Mouse (Mus musculus) spleen, adult 12 weeks (tissue): ENCODE measurements around the gene Amdhd1.

ENCODE experiments used
- DNase-seq: peaks from one replicate; pipeline ENCODE4 v3.0.0; 2022; ENCODE audit warnings: low spot score

Gene Amdhd1

DNA sequence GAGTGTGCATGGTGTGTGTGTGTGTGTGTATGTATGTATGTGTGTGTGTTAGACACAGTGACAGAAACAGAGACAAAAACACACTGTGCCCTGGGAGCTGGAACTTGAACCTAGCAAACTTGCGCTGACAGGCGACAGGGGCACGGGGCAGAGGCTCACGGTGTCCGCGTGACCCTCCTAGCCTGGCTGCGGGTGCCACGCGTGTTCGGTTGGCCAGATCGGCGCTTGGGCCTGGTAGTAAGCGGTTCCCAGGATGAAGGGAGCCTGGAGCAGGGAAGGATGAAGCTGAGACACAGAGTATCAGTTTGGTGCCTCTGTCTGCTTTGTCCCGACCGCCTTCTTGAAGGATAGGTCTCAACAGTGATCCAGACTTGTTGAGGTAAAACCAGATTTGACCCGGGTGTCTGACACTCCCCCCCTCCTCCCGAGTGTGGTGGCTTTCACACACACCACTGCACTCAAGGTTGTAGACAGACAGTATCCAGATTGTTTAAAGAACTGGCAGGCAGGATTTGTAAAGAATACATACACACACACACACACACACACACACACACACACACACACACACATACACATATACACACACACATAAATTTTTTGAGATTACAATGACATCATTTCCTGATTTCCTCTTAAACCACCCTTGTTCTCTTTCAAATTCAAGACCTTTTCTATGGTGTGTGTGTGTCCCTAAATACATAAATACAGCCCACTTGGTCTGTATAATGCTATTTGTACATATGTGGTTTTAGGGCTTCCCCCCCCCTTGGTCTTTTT is 788 bp upstream of the Amdhd1 start, which contains the start of gene Ccdc38:
TSS of gene Ccdc38 (plus strand) at position 202 of the 780 bp plus-strand sequence.
- peak; percentile 8 for DNase-seq

GRCm38 (mm10) chr10:93538818-93539217 is 1.0 kb downstream of the Amdhd1 start:
- DNase-seq = no peak

GRCm38 (mm10) chr10:93538287-93538686 is 1.5 kb downstream of the Amdhd1 start:
- no peak for DNase-seq

GRCm38 (mm10) chr10:93525329-93525728 is 14.5 kb downstream of the Amdhd1 start:
- DNase-seq = no peak

DNA sequence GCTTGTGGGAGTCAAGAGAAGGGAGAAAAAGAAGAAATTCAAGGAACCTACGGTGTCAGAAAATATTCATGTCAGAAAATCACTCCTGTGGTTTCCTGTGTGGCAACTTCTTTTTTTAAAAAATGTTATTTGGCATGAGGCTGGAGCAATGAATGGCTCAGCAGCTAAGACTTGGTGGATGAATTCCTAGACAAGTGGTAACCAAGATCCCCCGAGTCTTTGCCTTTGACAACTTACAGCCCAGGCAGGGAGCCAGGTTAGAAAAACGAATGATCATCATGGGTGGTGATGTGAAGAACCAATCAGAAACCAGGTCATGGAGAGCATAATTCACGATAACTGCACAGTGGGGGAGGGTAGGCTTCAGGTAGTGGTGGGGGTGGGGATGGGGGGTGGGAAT is 18.8 kb downstream of the Amdhd1 start:
- DNase-seq = no peak

- no peak for DNase-seq
These were observed 20.1 kb downstream of the Amdhd1 start for GRCm38 (mm10) chr10:93519756-93520155.

- no peak for DNase-seq
These were observed 20.7 kb downstream of the Amdhd1 start for GRCm38 (mm10) chr10:93519159-93519558.

DNA sequence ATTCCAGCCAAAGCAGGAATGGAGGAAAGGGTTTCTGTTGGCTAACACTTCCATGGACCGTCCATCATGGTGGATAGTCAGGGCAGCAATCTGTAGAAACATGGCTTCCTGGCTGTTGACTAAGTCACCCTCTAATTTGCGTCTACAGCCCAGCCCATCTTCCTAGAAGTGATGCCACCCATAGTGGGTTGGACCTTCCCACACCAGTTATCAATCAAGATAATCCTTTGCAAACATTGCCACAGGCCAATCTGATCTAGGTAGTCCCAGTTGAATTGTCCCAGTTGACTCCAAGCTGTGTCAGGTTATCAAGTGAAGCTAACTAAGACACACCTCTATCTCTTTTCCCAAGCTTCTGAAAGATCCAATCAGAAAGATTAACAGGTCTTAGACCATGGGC is 21.2 kb downstream of the Amdhd1 start:
- DNase-seq = no peak

DNA sequence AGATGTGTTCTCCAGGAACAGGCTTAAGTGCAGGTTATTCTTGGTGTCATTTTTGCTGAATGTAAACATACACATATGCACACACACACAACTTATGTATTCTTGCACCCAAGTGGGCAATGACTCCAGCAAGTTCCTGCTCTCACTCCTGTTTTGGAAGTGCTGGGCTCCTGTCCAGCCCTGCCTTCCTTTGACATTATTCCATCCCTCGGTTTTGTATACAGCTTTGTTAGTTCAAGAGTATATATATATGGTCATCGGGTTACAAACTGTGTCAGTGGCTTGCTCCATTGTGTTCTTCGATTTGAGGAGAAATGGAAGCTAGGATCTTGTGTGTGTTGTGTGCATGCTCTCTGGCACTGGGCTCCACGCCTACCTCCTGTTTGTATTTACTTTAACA is 21.6 kb downstream of the Amdhd1 start:
- DNase-seq = no peak

GRCm38 (mm10) chr10:93517754-93518153 is 22.1 kb downstream of the Amdhd1 start:
- DNase-seq = no peak

- no peak for DNase-seq
These were observed 23.9 kb downstream of the Amdhd1 start for GRCm38 (mm10) chr10:93515927-93516326.

GRCm38 (mm10) chr10:93515419-93515818 is 24.4 kb downstream of the Amdhd1 start:
- DNase-seq = no peak

GRCm38 (mm10) chr10:93509532-93510153 is 30.2 kb downstream of the Amdhd1 start:
- DNase-seq = no peak

DNA sequence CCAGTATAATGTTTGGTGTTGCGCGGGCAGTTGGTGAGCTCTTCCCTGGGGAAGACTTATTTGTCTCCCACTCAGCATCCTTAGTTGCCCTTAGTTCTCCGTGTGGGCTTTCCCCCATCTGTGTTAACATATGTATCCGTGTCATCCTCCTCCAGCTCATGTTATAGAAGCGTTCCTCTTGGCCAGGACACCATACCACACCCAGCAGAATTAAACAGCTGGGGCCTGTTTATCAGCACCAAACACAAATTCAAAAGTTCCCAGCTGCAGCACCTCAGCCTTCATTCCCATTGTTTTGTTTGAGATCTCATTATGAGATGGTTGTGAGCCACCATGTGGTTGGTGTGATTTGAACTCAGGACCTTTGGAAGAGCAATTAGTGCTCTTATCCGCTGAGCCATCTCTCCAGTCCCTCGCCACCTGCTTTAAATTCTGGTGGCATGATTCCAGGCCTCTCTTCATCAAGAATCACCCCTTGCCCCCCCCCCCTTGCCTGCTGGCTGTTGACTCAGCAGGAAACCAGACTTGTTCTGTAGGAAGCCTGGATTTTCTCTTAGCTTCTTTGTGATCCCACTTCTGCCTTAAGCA is 31.4 kb downstream of the Amdhd1 start:
- DNase-seq = no peak

DNA sequence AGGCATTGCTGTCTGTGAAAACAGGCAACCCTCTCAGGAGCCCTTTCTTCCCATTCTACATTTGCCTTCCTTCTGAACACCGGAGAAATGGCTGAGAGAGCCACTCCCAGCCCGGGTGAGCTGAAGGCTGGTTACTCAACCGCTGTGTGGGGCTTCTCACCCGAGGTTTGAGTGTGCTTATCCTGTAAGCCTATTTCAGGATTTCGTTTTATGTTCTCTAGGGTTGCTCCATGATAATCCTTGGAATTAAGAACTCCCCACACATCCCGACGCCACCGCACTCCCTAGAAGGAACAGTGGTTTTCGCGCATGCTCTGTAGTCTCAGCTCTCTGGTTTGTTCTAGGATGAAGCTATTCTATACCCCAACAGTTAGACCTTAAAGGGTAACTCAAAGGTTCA is 38.5 kb downstream of the Amdhd1 start:
- DNase-seq = no peak

- no peak for DNase-seq
These were observed 39.0 kb downstream of the Amdhd1 start for GRCm38 (mm10) chr10:93500864-93501263.

DNA sequence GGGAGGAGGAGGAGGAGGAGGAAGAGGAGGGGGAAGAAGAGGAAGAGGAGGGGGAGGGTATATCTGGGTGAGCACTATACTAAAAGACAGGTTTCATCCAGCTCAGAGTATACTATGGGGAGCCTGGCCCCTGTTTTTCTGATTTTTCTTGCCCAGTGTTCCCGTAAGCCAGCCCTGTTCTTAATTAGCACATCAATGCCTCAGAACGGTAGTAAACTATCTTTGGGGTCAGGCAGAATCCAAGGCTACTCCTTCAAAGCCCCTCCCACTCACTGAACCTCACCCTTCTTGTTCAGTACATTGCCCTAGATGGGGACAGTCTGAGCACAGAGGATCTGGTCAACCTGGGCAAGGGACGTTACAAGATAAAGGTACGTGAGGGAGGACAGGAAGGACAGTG is 49.4 kb downstream of the Amdhd1 start:
- DNase-seq = no peak

DNA sequence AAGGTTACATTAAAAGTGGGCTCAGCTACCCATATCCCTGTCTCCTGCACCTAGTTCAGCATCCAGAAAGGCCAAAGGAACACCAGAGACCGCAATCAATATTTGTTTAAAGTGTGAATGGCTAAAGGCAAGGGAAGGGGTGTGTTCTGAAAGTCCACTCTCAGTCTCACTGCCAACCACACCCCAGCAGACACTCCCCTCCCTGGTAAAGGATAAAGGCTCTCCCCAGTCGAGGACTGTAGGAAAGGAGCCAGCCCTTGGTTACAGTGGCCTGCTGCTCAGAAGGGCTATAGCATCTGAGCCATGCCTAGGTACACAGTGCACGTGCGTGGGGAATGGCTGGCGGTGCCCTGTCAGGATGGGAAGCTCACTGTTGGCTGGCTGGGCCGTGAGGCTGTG is 51.0 kb downstream of the Amdhd1 start:
- no peak for DNase-seq

- DNase-seq = no peak
These were observed 51.6 kb downstream of the Amdhd1 start, which contains the start of gene Hal for GRCm38 (mm10) chr10:93488066-93488827. Gene Hal (plus strand): TSS chr10:93488768.

DNA sequence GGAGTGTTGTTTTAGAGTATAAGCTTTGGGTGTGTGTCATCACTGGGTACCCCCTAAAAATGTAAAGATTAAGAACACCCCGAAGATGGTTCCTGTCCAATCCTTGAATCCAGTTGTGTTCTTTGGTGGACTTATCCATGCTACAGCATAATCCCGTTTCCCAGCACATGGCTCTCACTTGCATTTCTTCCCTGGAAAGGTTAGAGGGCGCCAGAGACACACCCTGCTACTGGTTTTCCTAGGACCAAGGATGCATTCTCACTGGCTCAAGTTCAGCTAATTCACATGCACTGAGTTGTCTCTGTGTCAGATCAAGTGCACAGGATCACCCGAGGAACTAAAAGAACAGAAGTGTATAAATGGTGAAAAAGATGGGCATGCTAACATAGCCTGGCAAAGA is 53.2 kb downstream of the Amdhd1 start:
- no peak for DNase-seq

- peak; percentile 16 for DNase-seq
These were observed 54.7 kb downstream of the Amdhd1 start for GRCm38 (mm10) chr10:93485055-93485691.

- no peak for DNase-seq
These were observed 55.3 kb downstream of the Amdhd1 start for GRCm38 (mm10) chr10:93484511-93484910.
